Mouse (Mus musculus) kidney, adult 8-10 months (tissue): ENCODE measurements around the gene Tcf19.

ENCODE experiments used
- DNase-seq, 2 experiments: peaks; one replicate each; pipeline ENCODE4 v3.0.0; 2022

Gene Tcf19

GRCm38 (mm10) chr17:35516652-35517500 is at the start of gene Tcf19, which contains the start of gene Cchcr1:
Tcf19 (minus strand) TSS chr17:35516824.
Cchcr1 (plus strand) TSS chr17:35517100.
- DNase-seq = peak; percentile 97 to 98

GRCm38 (mm10) chr17:35558216-35558615 is 41.6 kb upstream of the Tcf19 start:
- no peak for DNase-seq

- DNase-seq = no peak
Observed at GRCm38 (mm10) chr17:35557351-35557750, 40.7 kb upstream of the Tcf19 start.

- peak; percentile 86 to 87 for DNase-seq
Observed at GRCm38 (mm10) chr17:35556812-35557211, 40.2 kb upstream of the Tcf19 start.

- peak; percentile 37 to 62 for DNase-seq
Observed at GRCm38 (mm10) chr17:35556186-35556765, 39.7 kb upstream of the Tcf19 start.

- DNase-seq = no peak
Observed at GRCm38 (mm10) chr17:35554761-35555397, 38.3 kb upstream of the Tcf19 start.

- DNase-seq = no peak
Observed at GRCm38 (mm10) chr17:35554321-35554720, 37.7 kb upstream of the Tcf19 start.

- no peak for DNase-seq
Observed at GRCm38 (mm10) chr17:35551881-35552414, 35.3 kb upstream of the Tcf19 start, which contains the start of gene Cdsn. Cdsn (plus strand) TSS chr17:35552128.

- no peak for DNase-seq
Observed at GRCm38 (mm10) chr17:35550871-35551270, 34.2 kb upstream of the Tcf19 start.

- no peak for DNase-seq
Observed at GRCm38 (mm10) chr17:35550143-35550494, 33.5 kb upstream of the Tcf19 start.

GRCm38 (mm10) chr17:35549437-35550142 is 33.0 kb upstream of the Tcf19 start:
- DNase-seq = peak; percentile 50 to 55

GRCm38 (mm10) chr17:35548636-35549035 is 32.0 kb upstream of the Tcf19 start:
- no peak for DNase-seq

GRCm38 (mm10) chr17:35547465-35547864 is 30.8 kb upstream of the Tcf19 start:
- DNase-seq = no peak

- DNase-seq = peak; percentile 35 to 69
Observed at GRCm38 (mm10) chr17:35544680-35545079, 28.1 kb upstream of the Tcf19 start.

GRCm38 (mm10) chr17:35544001-35544400 is 27.4 kb upstream of the Tcf19 start:
- no peak for DNase-seq

- no peak for DNase-seq
Observed at GRCm38 (mm10) chr17:35543412-35543861, 26.8 kb upstream of the Tcf19 start.

- DNase-seq = no peak
Observed at GRCm38 (mm10) chr17:35542761-35543411, 26.3 kb upstream of the Tcf19 start.

- no peak for DNase-seq
Observed at GRCm38 (mm10) chr17:35539540-35539939, 22.9 kb upstream of the Tcf19 start.

- no peak for DNase-seq
Observed at GRCm38 (mm10) chr17:35538476-35538875, 21.9 kb upstream of the Tcf19 start.

- no peak for DNase-seq
Observed at GRCm38 (mm10) chr17:35537421-35537820, 20.8 kb upstream of the Tcf19 start.

- peak; percentile 65 to 80 for DNase-seq
Observed at GRCm38 (mm10) chr17:35534343-35534742, 17.7 kb upstream of the Tcf19 start.

- no peak for DNase-seq
Observed at GRCm38 (mm10) chr17:35532901-35533300, 16.3 kb upstream of the Tcf19 start, which contains the start of gene Psors1c2. Psors1c2 (plus strand) TSS chr17:35533201.
